Mouse (Mus musculus) hindbrain, embryonic 15.5 days (tissue): ENCODE measurements around the gene Zfp296. TPM values are rescaled to one million over a fixed set of nuclear protein-coding genes. Genes with fewer than 3 reads are reported as not detected.
A peak's percentile ranks its signal among the peaks of the same experiment; 100 is the strongest.

Experiments used
- ATAC-seq: fragments of 200-750 bp; cut with Nextera tagmentation; 2 replicates; pipeline ENCODE4 v1.8.0; 2017; ENCODE audit warnings: low read depth, moderate number of reproducible peaks, moderate TSS enrichment; ENCODE audit not compliant: low FRiP score
- H3K27ac ChIP-seq: fragments of 300-500 bp; sonication (generic); replicated peaks from 2 replicates; pipeline ENCODE4 v1.5.1; 2015; ENCODE audit warnings: mild to moderate bottlenecking, inconsistent platforms
- H3K27me3 ChIP-seq: fragments of 300-500 bp; sonication (generic); 2 replicates; pipeline ENCODE4 v1.6.1; 2015; ENCODE audit warnings: control low read depth, inconsistent platforms
- H3K36me3 ChIP-seq: fragments of 300-500 bp; sonication (generic); 2 replicates; pipeline ENCODE4 v1.6.1; 2015; ENCODE audit warnings: control low read depth, inconsistent platforms
- H3K4me1 ChIP-seq: fragments of 300-500 bp; sonication (generic); replicated peaks from 2 replicates; pipeline ENCODE4 v1.6.1; 2015; ENCODE audit warnings: control low read depth, inconsistent platforms
- H3K4me2 ChIP-seq: fragments of 300-500 bp; sonication (generic); 2 replicates; pipeline ENCODE4 v1.6.1; 2015; ENCODE audit warnings: moderate library complexity, mild to moderate bottlenecking, inconsistent platforms
- H3K4me3 ChIP-seq: fragments of 300-500 bp; sonication (generic); 2 replicates; pipeline ENCODE4 v1.5.1; 2015; ENCODE audit warnings: mild to moderate bottlenecking, inconsistent platforms
- H3K9ac ChIP-seq: fragments of 300-500 bp; sonication (generic); 2 replicates; pipeline ENCODE4 v1.6.1; 2015; ENCODE audit warnings: inconsistent platforms
- H3K9me3 ChIP-seq: fragments of 300-500 bp; sonication (generic); 2 replicates; pipeline ENCODE4 v1.6.1; 2016; ENCODE audit warnings: control low read depth, inconsistent platforms
- WGBS: fragments of 180-500 bp; shearing (Covaris S2); methylation state at CpG from one replicate; pipeline ENCODE4 v1.1.7; 2015; 5-methylcytosine and 5-hydroxymethylcytosine counted together
- polyA plus RNA-seq: library from polyadenylated mRNA; unstranded; fragments of >200 nt; fragmentation: Nextera tagmentation; extraction: Ambion mirVana; gene quantifications from 2 replicates; pipeline ENCODE4 v1.2.1, GENCODE M21; 2015

Zfp296 gene
- polyA plus RNA-seq, 1 experiment from 2014 or later, result 0.19 TPM

GRCm38 (mm10) chr7:19564455-19564854, 12.6 kb upstream of the Zfp296 start:
- no peak overlapping the region for H3K27ac ChIP-seq

GRCm38 (mm10) chr7:19565803-19566202, 11.3 kb upstream of the Zfp296 start:
- H3K4me2 ChIP-seq, result no peak overlapping the region
- WGBS, result 96% methylated on average over 2 of the region's 2 CpGs
- no peak overlapping the region for H3K9ac ChIP-seq
- H3K27me3 ChIP-seq, result no peaks in the 10 kb centered on the region
- peaks cover 16% of the 10 kb centered on the region for H3K4me1 ChIP-seq
- H3K27ac ChIP-seq, result no peak overlapping the region
- no peak overlapping the region for H3K4me3 ChIP-seq
- ATAC-seq, result no peak
- peaks cover 20% of the 10 kb centered on the region for H3K36me3 ChIP-seq
- no peaks in the 10 kb centered on the region for H3K9me3 ChIP-seq

More at GRCm38 (mm10) chr7:19564455-19564854, 12.6 kb upstream of the Zfp296 start:
- Histone ChIP-seq H3K4me3 (no peak overlapping the region), H3K4me1 (peaks cover 29% of the 10 kb centered on the region), H3K27me3 (no peaks in the 10 kb centered on the region), H3K36me3 (peaks cover 16% of the 10 kb centered on the region), H3K4me2 (no peak overlapping the region), H3K9ac (no peak overlapping the region), H3K9me3 (no peaks in the 10 kb centered on the region)
- 87% methylated on average over 4 of the region's 4 CpGs for WGBS
- no peak for ATAC-seq

- peaks cover 24% of the 10 kb centered on the region for H3K4me1 ChIP-seq
- H3K36me3 ChIP-seq, result peaks cover 20% of the 10 kb centered on the region
- no peaks in the 10 kb centered on the region for H3K9me3 ChIP-seq
- H3K4me3 ChIP-seq, result no peak overlapping the region
- H3K27me3 ChIP-seq, result no peaks in the 10 kb centered on the region
- no peak overlapping the region for H3K4me2 ChIP-seq
- no peak overlapping the region for H3K27ac ChIP-seq
- H3K9ac ChIP-seq, result no peak overlapping the region
- 95% methylated on average over 8 of the region's 8 CpGs for WGBS
- no peak for ATAC-seq
Observed at GRCm38 (mm10) chr7:19567426-19567825, 9.7 kb upstream of the Zfp296 start.

GRCm38 (mm10) chr7:19569647-19570046, 7.4 kb upstream of the Zfp296 start:
- Histone ChIP-seq H3K27me3 (no peaks in the 10 kb centered on the region), H3K27ac (no peak overlapping the region), H3K9ac (no peak overlapping the region), H3K36me3 (peaks cover 13% of the 10 kb centered on the region), H3K4me1 (peaks cover 27% of the 10 kb centered on the region), H3K4me2 (no peak overlapping the region), H3K9me3 (no peaks in the 10 kb centered on the region), H3K4me3 (no peak overlapping the region)
- ATAC-seq, result no peak
- WGBS, result 84% methylated on average over 3 of the region's 3 CpGs

- peak; percentile 85 for ATAC-seq
Observed at GRCm38 (mm10) chr7:19572926-19573775, 3.9 kb upstream of the Zfp296 start.

GRCm38 (mm10) chr7:19573776-19574140, 3.3 kb upstream of the Zfp296 start:
- Histone ChIP-seq H3K36me3 (peaks cover 4% of the 10 kb centered on the region; the same call in 1 of the 2 replicates), H3K9ac (peak overlapping the region; percentile 78), H3K9me3 (no peaks in the 10 kb centered on the region), H3K4me3 (peak overlapping the region; percentile 77), H3K27ac (peak overlapping the region; percentile 74), H3K27me3 (peaks cover 34% of the 10 kb centered on the region), H3K4me1 (peaks cover 37% of the 10 kb centered on the region), H3K4me2 (peak overlapping the region; percentile 87)
- WGBS, result 29% methylated on average over 16 of the region's 16 CpGs
- ATAC-seq, result no peak

More at GRCm38 (mm10) chr7:19572926-19573775, 3.9 kb upstream of the Zfp296 start:
- peaks cover 37% of the 10 kb centered on the region for H3K4me1 ChIP-seq
- H3K27ac ChIP-seq, result peak overlapping the region; percentile 74
- WGBS, result under 1% methylated on average over 53 of the region's 53 CpGs
- peak overlapping the region; percentile 77 for H3K4me3 ChIP-seq
- peaks cover 28% of the 10 kb centered on the region for H3K27me3 ChIP-seq
- H3K9ac ChIP-seq, result peak overlapping the region; percentile 78
- no peaks in the 10 kb centered on the region for H3K9me3 ChIP-seq
- H3K36me3 ChIP-seq, result peaks cover 4% of the 10 kb centered on the region; the same call in 1 of the 2 replicates
- peak overlapping the region; percentile 87 for H3K4me2 ChIP-seq

GRCm38 (mm10) chr7:19575559-19575958, 1.5 kb upstream of the Zfp296 start:
- peaks cover 38% of the 10 kb centered on the region for H3K27me3 ChIP-seq
- no peak for ATAC-seq
- H3K9ac ChIP-seq, result no peak overlapping the region
- H3K4me2 ChIP-seq, result no peak overlapping the region
- peaks cover 37% of the 10 kb centered on the region for H3K4me1 ChIP-seq
- H3K27ac ChIP-seq, result no peak overlapping the region
- 55% methylated on average over 3 of the region's 3 CpGs for WGBS
- H3K9me3 ChIP-seq, result no peaks in the 10 kb centered on the region
- peaks cover 5% of the 10 kb centered on the region; the same call in 1 of the 2 replicates for H3K36me3 ChIP-seq
- no peak overlapping the region for H3K4me3 ChIP-seq

- H3K9ac ChIP-seq, result no peak overlapping the region; the same call in 1 of the 2 replicates
- peak overlapping the region; percentile 30; the same call in 1 of the 2 replicates for H3K4me3 ChIP-seq
- no peak overlapping the region for H3K27ac ChIP-seq
- H3K36me3 ChIP-seq, result peaks cover 25% of the 10 kb centered on the region
- peaks cover 19% of the 10 kb centered on the region for H3K4me1 ChIP-seq
- WGBS, result 25% methylated on average over 10 of the region's 10 CpGs
- no peaks in the 10 kb centered on the region for H3K9me3 ChIP-seq
- peaks cover 38% of the 10 kb centered on the region for H3K27me3 ChIP-seq
- H3K4me2 ChIP-seq, result peak overlapping the region; percentile 59
- ATAC-seq, result no peak
Observed at GRCm38 (mm10) chr7:19577877-19578414, 859 bp downstream of the Zfp296 start.

- H3K9ac ChIP-seq, result no peak overlapping the region
- ATAC-seq, result no peak
- no peak overlapping the region for H3K27ac ChIP-seq
- H3K36me3 ChIP-seq, result peaks cover 28% of the 10 kb centered on the region
- H3K4me3 ChIP-seq, result no peak overlapping the region
- H3K27me3 ChIP-seq, result peaks cover 38% of the 10 kb centered on the region
- H3K9me3 ChIP-seq, result no peaks in the 10 kb centered on the region
- WGBS, result 62% methylated on average over 4 of the region's 4 CpGs
- H3K4me1 ChIP-seq, result peaks cover 19% of the 10 kb centered on the region
- no peak overlapping the region for H3K4me2 ChIP-seq
Observed at GRCm38 (mm10) chr7:19578436-19578835, 1.3 kb downstream of the Zfp296 start.

GRCm38 (mm10) chr7:19579751-19580150, 2.7 kb downstream of the Zfp296 start:
- H3K36me3 ChIP-seq, result peaks cover 41% of the 10 kb centered on the region
- peaks cover 38% of the 10 kb centered on the region for H3K27me3 ChIP-seq

GRCm38 (mm10) chr7:19580634-19581033, 3.5 kb downstream of the Zfp296 start:
- no peaks in the 10 kb centered on the region for H3K9me3 ChIP-seq
- no peak for ATAC-seq
- H3K4me2 ChIP-seq, result no peak overlapping the region
- H3K36me3 ChIP-seq, result peaks cover 49% of the 10 kb centered on the region
- WGBS, result 89% methylated on average over 8 of the region's 8 CpGs
- H3K27ac ChIP-seq, result no peak overlapping the region
- peaks cover 11% of the 10 kb centered on the region for H3K4me1 ChIP-seq
- H3K27me3 ChIP-seq, result peaks cover 30% of the 10 kb centered on the region
- no peak overlapping the region for H3K9ac ChIP-seq
- H3K4me3 ChIP-seq, result no peak overlapping the region

More at GRCm38 (mm10) chr7:19579751-19580150, 2.7 kb downstream of the Zfp296 start:
- Histone ChIP-seq H3K4me1 (peaks cover 11% of the 10 kb centered on the region), H3K9ac (no peak overlapping the region), H3K4me2 (no peak overlapping the region), H3K27ac (no peak overlapping the region), H3K9me3 (no peaks in the 10 kb centered on the region), H3K4me3 (no peak overlapping the region)
- ATAC-seq, result no peak
- WGBS, result 79% methylated on average over 10 of the region's 10 CpGs

GRCm38 (mm10) chr7:19586269-19586668, 9.2 kb downstream of the Zfp296 start:
- ATAC-seq, result no peak
- Histone ChIP-seq H3K4me2 (no peak overlapping the region), H3K27me3 (no peaks in the 10 kb centered on the region), H3K9me3 (no peaks in the 10 kb centered on the region), H3K4me1 (no peaks in the 10 kb centered on the region), H3K36me3 (peaks cover 90% of the 10 kb centered on the region), H3K9ac (no peak overlapping the region), H3K27ac (no peak overlapping the region), H3K4me3 (no peak overlapping the region)
- WGBS, result 78% methylated on average over 46 of the region's 46 CpGs
